Mouse (Mus musculus) telencephalon, adult 2 months (tissue): ENCODE results near the gene Ywhaq.
A peak's percentile ranks its signal among the peaks of the same experiment; 100 is the strongest.
"Not testable (repeated sequence)": the region's sequence is repeated elsewhere in the genome, so short reads cannot be mapped to it uniquely, and the experiment has no call there.

Source experiments
- DNase-seq: peaks from one replicate; pipeline ENCODE4 v3.0.0-alpha.2; 2011; ENCODE audit warnings: low read depth, low spot score

Gene Ywhaq

GRCm38 (mm10) chr12:21410620-21411019 is 6.8 kb downstream of the Ywhaq start:
- no peak for DNase-seq

DNA sequence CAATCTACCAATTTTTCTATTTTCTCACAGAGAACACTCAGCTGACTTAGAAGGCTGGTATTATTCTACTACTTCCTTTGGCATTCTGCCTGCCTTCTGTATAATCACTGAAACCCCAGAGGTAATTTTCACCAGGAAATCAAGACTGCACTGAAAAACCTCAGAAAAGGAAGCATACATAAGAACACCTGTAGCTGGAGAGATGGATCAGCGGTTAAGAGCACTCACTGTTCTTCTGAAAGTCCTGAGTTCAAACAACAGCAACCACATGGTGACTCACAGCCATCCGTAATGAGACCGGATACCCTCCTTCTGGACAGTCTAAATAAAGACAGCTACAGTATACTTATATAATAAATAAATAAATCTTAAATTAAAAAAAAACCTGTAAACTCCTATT is 7.8 kb downstream of the Ywhaq start:
- no peak for DNase-seq

DNA sequence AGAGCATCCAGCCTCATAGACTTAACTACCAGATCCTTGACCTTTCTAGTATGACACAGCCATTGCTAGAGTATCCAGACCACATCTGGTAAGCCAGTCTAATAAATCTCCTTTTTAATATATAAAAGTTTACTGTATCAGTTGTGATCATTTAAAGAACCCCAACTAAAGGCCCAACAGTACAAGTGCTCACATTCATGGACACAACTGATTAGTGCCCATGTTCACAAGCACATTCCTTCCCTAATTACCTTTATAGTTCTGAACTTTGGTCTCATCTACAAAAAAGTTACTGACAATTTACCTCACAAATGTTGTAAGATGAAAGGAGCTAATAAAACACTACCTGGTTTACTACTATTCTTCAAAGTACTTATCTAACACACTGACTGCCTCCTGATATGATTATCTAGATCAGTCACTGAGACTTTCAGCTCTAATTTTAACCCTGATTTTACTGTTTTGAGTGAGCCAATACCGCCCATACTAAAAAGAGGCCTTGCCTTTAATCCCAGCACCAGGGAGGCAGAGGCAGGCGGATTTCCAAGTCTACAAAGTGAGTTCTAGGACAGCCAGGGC is 8.6 kb downstream of the Ywhaq start:
- no peak for DNase-seq

DNA sequence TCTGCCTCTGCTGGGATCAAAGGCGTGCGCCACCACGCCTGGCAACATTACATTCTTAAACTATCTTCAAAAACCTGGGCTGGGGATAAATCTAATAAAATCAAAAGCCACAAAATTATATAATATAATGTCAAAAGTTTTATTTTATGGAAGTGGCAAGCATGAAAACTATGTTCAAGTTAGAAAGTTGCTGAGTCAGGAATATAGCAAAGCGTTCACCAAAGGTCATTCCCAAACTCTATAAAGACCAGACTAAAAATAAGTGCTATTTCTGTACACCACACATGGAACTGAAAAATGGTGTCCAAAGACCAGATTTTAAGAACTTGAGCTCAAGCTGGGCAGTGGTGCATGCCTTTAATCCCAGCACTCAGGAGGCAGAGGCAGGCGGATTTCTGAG is 14.7 kb downstream of the Ywhaq start:
- no peak for DNase-seq

- DNase-seq: no peak
These were observed 31.2 kb downstream of the Ywhaq start for GRCm38 (mm10) chr12:21386201-21386600.

- DNase-seq: not testable (repeated sequence)
These were observed 38.6 kb downstream of the Ywhaq start for GRCm38 (mm10) chr12:21378765-21379346.

DNA sequence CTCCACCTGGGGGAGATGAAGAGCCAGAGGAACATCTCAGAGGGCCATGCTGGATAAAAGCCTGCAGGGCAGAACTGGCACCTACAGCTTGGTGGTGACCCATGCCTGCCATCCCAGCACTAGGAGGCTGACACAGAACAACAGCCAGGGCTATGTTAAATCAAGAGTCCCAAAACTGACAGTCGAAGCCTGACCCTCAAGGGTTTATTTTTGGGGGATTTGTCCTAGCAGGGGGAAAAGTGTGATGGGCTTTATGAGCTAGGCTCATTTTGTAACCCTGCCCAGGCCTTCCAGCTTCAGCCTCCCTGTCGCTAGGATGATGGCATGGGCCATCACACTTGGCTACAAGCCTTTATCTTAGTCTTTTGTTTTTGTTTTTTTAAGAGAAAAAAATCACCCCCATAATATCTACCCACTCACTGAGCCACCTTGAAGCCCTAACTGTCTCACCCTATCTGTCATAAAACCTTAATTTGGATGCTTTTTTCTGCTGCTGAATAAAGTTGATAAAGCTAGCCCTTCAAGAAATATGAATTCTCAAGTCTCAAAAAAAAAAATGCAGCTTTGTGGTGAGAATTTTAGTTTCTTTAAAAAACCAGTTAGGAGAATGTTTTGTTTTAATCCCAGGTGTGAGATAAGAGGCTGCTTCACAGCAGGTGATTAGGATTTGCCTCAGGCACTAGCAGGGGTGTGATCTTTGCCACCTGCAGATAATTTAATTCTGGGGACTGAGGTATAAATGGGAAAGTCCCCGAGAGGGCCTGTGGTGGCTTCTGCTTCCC is 41.9 kb downstream of the Ywhaq start:
- no peak for DNase-seq

DNA sequence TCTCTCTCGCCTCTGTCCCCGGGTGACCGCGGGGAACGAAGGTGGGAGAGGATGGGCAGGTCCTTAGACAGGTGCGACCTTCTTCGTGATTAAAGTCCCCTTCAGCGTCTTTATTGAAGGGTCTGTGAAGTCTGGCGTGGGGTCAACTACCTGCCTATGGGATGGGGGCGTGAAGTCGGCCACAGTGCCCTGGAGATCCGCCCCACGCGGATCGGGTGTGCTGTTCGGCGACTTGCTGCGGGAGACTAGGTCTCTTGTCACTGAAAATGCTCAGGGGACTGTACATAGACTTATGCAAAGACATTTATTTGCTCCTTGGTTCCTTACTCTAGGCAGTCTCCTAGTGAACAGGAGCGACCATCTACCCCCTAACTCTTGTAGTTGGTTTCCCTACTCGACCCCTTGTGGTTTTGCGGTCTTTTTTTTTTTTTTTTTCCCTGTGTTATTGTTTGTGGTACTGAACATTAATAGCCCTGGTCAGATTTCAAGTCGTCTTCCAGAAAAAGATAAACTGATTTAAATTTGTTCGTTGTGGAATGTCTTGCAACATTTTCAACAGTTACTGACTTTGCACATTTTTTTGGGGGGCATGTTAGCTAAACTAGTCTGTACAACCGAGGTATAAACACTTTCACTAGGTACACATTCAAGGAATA is 43.5 kb downstream of the Ywhaq start:
- DNase-seq: no peak

GRCm38 (mm10) chr12:21373100-21373819 is 44.2 kb downstream of the Ywhaq start, which contains the start of gene Adam17:
Gene Adam17 (minus strand): TSS chr12:21373632.
- peak; percentile 94 for DNase-seq

- DNase-seq: no peak
These were observed 47.3 kb downstream of the Ywhaq start for GRCm38 (mm10) chr12:21370035-21370611.

DNA sequence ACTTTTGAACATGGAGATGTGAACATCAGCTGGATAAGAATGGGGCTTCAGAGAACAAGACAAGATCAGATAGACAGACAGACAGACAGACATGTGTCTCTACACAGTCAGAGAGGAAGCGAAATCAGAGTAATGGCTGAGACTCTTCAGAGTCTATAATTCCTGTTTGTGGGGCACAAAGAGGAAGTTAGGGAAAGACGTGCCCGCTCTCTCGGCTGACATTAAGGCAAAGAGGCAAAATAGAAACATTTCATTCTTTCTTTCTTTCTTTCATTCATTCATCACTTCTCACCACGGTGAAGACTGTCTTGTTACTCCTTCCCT is 48.4 kb downstream of the Ywhaq start:
- DNase-seq: no peak

DNA sequence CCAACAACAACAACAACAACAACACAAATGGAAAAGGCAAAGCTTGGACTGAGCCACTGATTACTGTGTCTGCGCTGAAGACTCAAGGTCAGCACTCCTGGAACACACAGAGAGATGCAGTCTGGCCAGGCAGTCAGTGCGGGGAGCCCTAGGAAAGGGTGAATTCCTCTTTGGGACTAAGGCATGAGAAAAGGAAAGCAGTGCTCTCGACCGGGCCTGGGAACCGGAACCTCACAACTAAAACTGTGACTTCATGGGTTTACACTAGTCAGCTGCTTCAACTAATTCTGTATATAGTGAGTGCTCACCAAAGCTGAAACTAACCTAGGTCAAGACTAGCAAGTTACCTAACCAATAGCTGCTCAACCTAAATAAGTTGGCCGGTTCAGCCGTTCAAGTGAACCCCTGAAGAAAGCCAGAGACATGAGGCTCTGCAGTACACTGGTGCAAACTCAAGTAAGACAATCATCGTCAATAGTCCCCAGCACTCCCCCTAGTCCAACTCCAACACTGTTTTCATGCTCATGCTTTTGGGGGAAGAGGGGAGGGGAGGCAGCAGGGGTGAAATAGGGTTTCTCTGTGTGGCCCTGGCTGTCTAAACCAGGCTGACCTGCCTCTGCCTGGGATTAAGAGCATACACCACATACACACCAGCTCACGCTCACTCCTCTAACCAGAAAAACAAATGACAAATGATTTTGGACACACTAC is 48.9 kb downstream of the Ywhaq start:
- no peak for DNase-seq

GRCm38 (mm10) chr12:21364624-21365435 is 52.6 kb downstream of the Ywhaq start:
- DNase-seq: no peak

DNA sequence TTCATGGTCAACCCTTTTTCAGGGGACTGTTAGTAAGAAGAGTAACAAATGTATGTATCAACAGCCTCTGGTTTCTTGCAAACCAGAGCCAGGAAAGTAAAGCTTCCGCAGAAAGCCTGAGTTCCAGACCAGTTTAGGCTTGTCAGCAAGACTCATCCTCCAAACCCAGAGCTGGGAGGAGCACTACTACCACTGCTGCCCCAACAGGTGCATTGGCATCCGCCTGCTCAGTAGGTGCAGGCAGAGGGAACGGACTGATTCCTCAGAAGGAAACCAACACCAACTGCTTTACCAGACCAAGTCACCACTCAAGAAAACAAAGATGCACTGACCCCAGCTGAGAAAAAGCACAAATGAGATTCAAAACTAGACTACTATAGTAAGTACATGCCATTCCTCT is 54.2 kb downstream of the Ywhaq start:
- no peak for DNase-seq

GRCm38 (mm10) chr12:21362686-21363085 is 54.8 kb downstream of the Ywhaq start:
- no peak for DNase-seq

DNA sequence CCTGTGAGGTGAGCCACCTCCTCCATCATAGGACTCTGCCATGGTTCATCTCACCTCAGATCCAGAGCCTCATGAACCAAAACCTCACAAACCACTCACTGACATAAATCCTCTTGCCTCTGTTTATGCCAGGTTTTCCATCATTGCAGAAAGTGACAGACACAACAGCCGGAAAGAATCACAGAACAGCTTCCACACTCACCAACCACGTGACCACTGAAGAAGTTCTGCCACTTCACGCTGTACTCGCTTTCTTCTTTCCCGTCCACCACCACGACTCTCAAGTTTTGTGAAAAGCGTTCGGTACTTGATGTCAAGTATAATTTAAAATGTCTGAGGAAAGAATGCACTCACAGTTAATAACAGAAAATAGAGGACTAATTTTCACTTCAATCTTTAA is 63.8 kb downstream of the Ywhaq start:
- DNase-seq: no peak

DNA sequence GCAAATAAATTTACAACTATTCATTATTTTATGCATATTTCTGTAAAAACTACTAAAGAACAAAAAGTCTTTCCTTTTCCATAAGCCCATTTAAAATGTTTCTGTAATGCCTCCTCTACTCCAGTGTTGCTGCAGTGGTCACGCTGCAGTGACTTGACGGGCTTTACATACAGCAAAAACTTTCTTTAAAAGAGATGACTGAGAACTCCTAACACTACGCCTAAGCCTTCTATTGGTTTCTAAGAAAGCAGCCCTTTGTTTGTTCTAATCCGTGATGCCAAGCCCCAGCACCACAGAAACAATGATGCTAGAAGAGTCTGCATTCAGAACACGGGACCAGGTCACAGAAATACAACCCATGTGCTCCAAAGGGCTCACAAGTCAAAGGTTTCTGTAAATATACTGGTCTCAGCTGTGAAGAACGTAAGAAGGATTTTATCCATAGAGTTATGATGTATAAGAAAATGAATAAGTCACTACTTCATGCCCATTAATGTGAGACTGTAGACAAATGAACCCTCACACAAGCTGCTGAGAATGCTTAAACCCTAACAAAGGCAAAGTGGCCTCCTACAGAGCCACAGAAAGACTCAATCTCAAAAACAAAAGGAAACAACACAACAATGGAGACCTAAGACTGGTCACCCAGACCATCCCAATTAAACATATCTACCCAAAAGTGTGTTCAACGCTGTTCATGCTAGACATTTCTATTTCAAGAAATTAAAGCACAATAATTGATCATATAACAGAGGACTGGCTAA is 67.1 kb downstream of the Ywhaq start:
- DNase-seq: no peak

- DNase-seq: no peak
These were observed 70.5 kb downstream of the Ywhaq start for GRCm38 (mm10) chr12:21346972-21347371.

GRCm38 (mm10) chr12:21340674-21341073 is 76.8 kb downstream of the Ywhaq start:
- DNase-seq: no peak
